Mouse (Mus musculus) adrenal gland, adult (tissue): ENCODE data around the gene Snrpd3.
A peak's percentile ranks its signal among the peaks of the same experiment; 100 is the strongest.
"Not testable (repeated sequence)": the region's sequence is repeated elsewhere in the genome, so short reads cannot be mapped to it uniquely, and the experiment has no call there.

Source experiments
- DNase-seq, 2 experiments: peaks; one replicate each; pipeline ENCODE4 v3.0.0; 2022 to 2023; ENCODE audit warnings: low spot score in 1 of 2; ENCODE audit not compliant: inconsistent age in 2 of 2

The Snrpd3 gene

GRCm38 (mm10) chr10:75500345-75500744 lies 17.0 kb upstream of the Snrpd3 start:
- no peak for DNase-seq

DNA sequence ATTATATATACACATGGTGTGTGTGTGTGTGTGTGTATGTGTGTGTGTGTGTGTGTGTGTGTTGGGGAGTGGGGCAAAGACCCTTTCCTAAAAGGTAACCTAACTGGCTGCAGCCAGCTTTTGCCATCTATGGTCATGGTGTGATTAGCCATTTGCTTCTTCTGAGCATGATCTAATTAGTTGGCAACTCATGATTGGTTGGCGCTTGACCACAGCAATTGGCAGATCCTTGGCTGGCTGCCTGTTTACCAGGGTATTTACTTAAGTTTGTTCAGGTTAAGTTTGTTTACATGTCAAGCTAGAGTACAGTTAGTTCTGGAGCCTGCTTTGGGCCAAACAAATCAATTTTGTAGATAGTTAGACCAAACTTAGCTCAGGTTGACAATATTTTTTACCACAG lies 15.7 kb upstream of the Snrpd3 start:
- DNase-seq = no peak

GRCm38 (mm10) chr10:75503692-75504091 lies 13.7 kb upstream of the Snrpd3 start:
- no peak for DNase-seq

GRCm38 (mm10) chr10:75504234-75505129 lies 12.9 kb upstream of the Snrpd3 start:
- peak in 1 of 2 experiments; percentile 74 for DNase-seq

DNA sequence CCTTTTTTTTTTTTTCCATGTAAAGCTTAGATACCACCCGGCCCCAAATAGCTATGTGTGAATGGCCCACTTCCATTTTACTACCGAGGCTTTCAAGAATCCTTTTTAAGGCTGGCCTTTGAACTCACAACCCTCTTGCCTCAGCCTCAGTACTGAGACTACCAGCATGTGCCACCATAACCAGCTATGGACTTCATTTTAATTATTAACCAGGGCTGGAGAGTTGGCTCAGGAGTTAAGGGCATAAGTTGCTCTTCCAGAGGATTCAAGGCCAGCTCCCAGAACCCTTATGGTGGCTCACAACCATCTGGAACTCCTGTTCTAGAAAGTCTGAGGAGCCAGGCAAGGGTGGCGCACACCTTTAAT lies 12.2 kb upstream of the Snrpd3 start:
- no peak for DNase-seq

DNA sequence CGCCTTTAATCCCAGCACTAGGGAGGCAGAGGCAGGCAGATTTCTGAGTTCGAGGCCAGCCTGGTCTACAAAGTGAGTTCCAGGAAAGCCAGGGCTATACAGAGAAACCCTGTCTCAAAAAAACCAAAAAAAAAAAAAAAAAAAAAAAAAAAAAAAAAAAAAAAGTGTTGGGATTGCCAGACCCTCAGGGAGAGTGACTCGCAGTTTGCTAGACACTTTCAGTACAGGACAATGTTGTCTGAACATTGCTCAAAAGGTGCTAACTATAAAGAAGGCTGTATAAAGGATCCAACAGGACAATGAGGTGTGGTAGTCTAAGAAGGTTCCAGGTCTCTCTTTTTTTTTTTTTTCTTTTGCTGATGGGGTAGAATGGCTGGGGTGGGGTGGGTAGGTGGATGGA lies 11.4 kb upstream of the Snrpd3 start:
- DNase-seq = not testable (repeated sequence)

DNA sequence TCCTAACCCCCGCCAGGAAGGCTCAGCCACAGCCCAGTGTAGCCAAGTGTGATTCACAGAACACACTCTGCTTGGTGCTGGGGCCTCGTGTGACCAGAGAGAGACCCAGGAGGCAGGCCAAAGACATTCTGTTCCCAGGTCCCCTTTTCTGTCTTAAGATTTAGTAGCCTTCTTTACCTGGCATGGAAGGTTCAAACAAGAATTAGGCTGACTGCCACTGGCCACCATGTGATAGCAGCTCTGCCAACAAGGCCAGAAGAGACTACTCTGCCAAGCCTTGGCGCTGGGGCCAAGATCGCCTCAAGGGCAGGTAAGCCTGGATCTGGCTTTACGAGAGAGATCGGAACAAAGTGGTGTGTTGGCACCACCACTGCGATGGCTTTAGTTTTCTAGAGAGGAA lies 6.9 kb upstream of the Snrpd3 start:
- DNase-seq = peak; percentile 59 to 87

DNA sequence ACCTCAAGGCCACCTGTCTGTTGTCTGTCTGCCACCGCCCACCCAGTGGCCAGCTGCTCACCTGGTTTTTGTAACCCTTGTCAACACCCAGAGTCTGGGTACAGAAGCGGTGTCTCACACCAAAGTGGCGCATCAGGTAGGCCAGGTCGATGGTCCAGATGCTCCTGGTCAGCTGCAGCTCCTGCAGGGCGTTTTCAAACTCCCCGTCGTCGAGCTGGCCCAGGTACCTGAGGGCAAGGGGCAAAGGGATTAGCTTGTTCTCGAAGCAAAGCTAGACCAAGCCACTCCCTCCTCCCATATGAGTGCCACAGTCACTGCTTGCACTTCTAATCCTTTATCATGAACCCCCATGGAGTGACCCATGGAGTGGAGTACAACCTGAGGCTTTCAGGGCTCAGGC lies 6.3 kb upstream of the Snrpd3 start:
- DNase-seq = no peak

GRCm38 (mm10) chr10:75511897-75512296 lies 5.5 kb upstream of the Snrpd3 start:
- DNase-seq = peak in 1 of 2 experiments; percentile 31

DNA sequence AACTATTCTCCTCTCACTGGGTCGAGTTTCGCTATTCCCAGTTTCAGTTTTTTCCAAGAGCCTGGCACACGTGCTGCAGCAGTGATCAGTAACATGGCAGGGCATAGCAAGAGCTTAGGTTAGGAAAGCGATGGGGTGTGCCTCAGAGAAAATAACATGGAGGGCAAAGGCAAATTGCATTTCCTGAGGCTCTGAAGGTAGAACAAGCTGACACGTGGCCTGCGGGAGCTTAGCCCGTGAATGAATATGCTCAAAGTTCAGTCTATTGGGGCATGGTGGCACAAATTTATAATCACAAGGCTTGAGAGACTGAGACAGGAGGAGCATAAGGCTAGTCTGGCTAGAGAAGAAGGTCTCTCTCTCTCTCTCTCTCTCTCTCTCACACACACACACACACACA lies 4.6 kb upstream of the Snrpd3 start:
- DNase-seq = peak in 1 of 2 experiments; percentile 48

GRCm38 (mm10) chr10:75513306-75514067 lies 3.9 kb upstream of the Snrpd3 start:
- DNase-seq = peak in 1 of 2 experiments; percentile 38

DNA sequence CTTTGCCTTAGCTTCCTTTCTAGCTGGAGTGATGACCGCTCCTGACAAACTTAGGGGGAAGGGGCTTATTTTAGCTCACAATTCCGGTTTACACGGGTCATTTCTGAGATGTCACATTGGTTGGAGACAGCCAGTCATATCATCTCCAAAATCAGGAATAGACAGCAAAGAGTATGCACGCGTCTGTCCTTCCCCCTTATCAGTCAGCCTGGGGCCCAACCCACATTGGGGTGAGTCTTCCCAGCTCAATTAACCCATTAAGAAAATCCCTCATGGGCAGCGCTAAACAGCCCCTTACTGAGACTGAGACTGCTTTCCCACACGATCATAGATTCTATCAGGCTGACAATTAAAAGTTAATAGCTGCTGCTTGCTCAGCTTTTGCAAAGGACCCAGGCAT lies 3.0 kb upstream of the Snrpd3 start:
- peak in 1 of 2 experiments; percentile 37 for DNase-seq

GRCm38 (mm10) chr10:75515216-75516037 lies 1.9 kb upstream of the Snrpd3 start:
- no peak for DNase-seq

DNA sequence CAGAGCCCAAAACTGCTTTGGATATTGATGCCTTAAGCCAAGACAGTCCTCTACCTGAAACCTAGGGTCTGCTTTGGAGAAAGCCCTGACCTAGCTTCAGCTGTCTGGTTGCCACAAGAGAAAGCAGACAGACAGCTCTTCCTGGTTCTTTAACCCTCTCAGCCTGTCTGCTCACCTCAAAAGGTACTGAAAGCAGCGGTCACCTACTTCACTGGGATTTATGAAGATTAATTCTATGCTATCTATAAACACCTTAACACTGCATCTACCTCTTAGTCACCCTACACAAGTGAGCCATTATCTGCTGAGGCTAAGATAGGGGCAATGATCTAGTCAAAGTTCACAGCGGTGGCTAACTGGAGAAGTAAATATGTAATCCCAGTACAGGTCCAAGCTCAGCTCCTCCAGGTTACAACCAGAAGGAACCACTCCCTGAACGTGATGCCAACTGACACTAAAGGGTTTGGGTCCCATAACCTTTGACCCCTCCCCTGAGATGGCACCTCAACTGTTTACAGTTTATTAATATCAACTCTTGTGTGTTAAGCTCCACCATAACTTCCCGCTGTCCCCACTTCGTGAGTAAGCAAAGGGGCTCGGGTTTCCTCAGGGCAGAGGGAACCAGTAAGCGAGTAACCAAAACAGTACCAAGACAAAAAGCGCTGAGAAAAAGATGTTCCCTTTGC lies 1.2 kb upstream of the Snrpd3 start:
- no peak for DNase-seq

- DNase-seq = no peak
Measured at GRCm38 (mm10) chr10:75516724-75517072, 653 bp upstream of the Snrpd3 start.

GRCm38 (mm10) chr10:75517758-75518143 lies 400 bp downstream of the Snrpd3 start, which contains the start of gene Gucd1:
TSS of gene Gucd1 (minus strand) at chr10:75517972.
- peak; percentile 98 to 100 for DNase-seq

GRCm38 (mm10) chr10:75520581-75520980 lies 3.2 kb downstream of the Snrpd3 start:
- peak in 1 of 2 experiments; percentile 26 for DNase-seq

- peak in 1 of 2 experiments; percentile 22 for DNase-seq
Measured at GRCm38 (mm10) chr10:75521643-75522042, 4.3 kb downstream of the Snrpd3 start.

DNA sequence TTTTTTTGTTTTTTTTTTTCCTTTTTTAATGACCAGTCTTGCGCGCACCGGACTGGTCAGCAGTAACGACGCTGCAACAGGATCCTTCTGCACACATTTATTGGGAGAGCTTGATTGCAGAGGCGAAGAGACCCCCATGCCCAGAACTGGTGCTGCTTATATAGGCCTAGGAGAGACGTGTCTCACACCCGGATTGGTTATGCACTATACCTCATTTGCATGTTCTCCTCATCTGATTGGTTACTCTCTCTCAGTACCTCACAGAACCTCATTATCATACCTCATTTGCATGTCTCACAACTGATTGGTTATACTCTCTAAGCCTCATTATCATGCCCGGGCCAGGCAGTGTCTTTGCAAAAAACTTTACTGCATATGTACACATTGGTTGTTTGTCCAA lies 8.1 kb downstream of the Snrpd3 start:
- DNase-seq = not testable (repeated sequence)

GRCm38 (mm10) chr10:75530322-75530721 lies 13.0 kb downstream of the Snrpd3 start:
- no peak for DNase-seq
